Mouse (Mus musculus) intestine, embryonic 14.5 days (tissue): ENCODE results near the gene Rbm19. TPM values are rescaled to one million over a fixed set of nuclear protein-coding genes. Genes with fewer than 3 reads are reported as not detected.

ENCODE experiments used
- ATAC-seq: fragments of 200-750 bp; cut with Nextera tagmentation; replicated peaks from 2 replicates; pipeline ENCODE4 v1.8.0; 2017; ENCODE audit warnings: low read depth, moderate number of reproducible peaks, moderate TSS enrichment, moderate library complexity; ENCODE audit not compliant: low FRiP score, low TSS enrichment
- DNase-seq: peaks from one replicate; pipeline ENCODE4 v3.0.0-alpha.2; 2018; ENCODE audit warnings: low spot score
- H3K27ac ChIP-seq: fragments of 300-500 bp; sonication (generic); 2 replicates; pipeline ENCODE4 v1.5.1; 2014; ENCODE audit warnings: low read depth, mild to moderate bottlenecking, control low read depth
- H3K27me3 ChIP-seq: fragments of 300-500 bp; sonication (generic); replicated peaks from 2 replicates; pipeline ENCODE4 v1.6.1; 2014; ENCODE audit warnings: low read length, control low read depth; ENCODE audit not compliant: control insufficient read depth, insufficient read depth
- H3K36me3 ChIP-seq: fragments of 300-500 bp; sonication (generic); 2 replicates; pipeline ENCODE4 v1.6.1; 2014; ENCODE audit warnings: low read length, control low read depth; ENCODE audit not compliant: control insufficient read depth, insufficient read depth
- H3K4me1 ChIP-seq: fragments of 300-500 bp; sonication (generic); replicated peaks from 2 replicates; pipeline ENCODE4 v1.6.1; 2014; ENCODE audit warnings: low read length, control low read depth, mixed read lengths; ENCODE audit not compliant: control insufficient read depth, insufficient read depth
- H3K4me2 ChIP-seq: fragments of 300-500 bp; sonication (generic); 2 replicates; pipeline ENCODE4 v1.6.1; 2014; ENCODE audit warnings: low read length
- H3K4me3 ChIP-seq: fragments of 300-500 bp; sonication (generic); 2 replicates; pipeline ENCODE4 v1.5.1; 2014; ENCODE audit warnings: low read depth, low read length, control low read depth, mixed read lengths
- H3K9ac ChIP-seq: fragments of 300-500 bp; sonication (generic); 2 replicates; pipeline ENCODE4 v1.6.1; 2014; ENCODE audit warnings: mild to moderate bottlenecking, low read length
- H3K9me3 ChIP-seq: fragments of 300-500 bp; sonication (generic); 2 replicates; pipeline ENCODE4 v1.6.1; 2016; ENCODE audit warnings: low read length, control low read depth; ENCODE audit not compliant: control insufficient read depth
- WGBS: fragments of 180-500 bp; shearing (Covaris S2); extraction: QIAGEN DNeasy Blood & Tissue Kit; methylation state at CpG from one replicate; pipeline ENCODE4 v1.1.7; 2014; 5-methylcytosine and 5-hydroxymethylcytosine counted together
- polyA plus RNA-seq: library from polyadenylated mRNA; unstranded; fragments of >200 nt; fragmentation: Nextera tagmentation; extraction: Ambion mirVana; gene quantifications from 2 replicates; pipeline ENCODE4 v1.2.1, GENCODE M21; 2014

Rbm19 gene
- polyA plus RNA-seq, 1 experiment from 2014 or later = 29.2 TPM

GRCm38 (mm10) chr5:120163428-120163827 is 47.2 kb downstream of the Rbm19 start:
- WGBS = 66% methylated on average over 6 of the region's 6 CpGs
- no peak overlapping the region for H3K27ac ChIP-seq
- H3K9me3 ChIP-seq = no peaks in the 10 kb centered on the region
- H3K9ac ChIP-seq = no peak overlapping the region
- H3K4me2 ChIP-seq = no peak overlapping the region
- ATAC-seq (no peak), DNase-seq (no peak)
- no peak overlapping the region for H3K4me3 ChIP-seq
- H3K27me3 ChIP-seq = no peaks in the 10 kb centered on the region
- no peaks in the 10 kb centered on the region for H3K36me3 ChIP-seq
- H3K4me1 ChIP-seq = no peaks in the 10 kb centered on the region

GRCm38 (mm10) chr5:120164450-120164849 is 48.2 kb downstream of the Rbm19 start:
- ATAC-seq (no peak), DNase-seq (no peak)
- Histone ChIP-seq H3K4me1 (no peaks in the 10 kb centered on the region), H3K27ac (no peak overlapping the region), H3K4me3 (no peak overlapping the region), H3K27me3 (no peaks in the 10 kb centered on the region), H3K9me3 (no peaks in the 10 kb centered on the region), H3K4me2 (no peak overlapping the region), H3K36me3 (no peaks in the 10 kb centered on the region), H3K9ac (no peak overlapping the region)
- WGBS = 57% methylated on average over 11 of the region's 11 CpGs

GRCm38 (mm10) chr5:120165061-120165942 is 49.0 kb downstream of the Rbm19 start:
- WGBS = 65% methylated on average over 9 of the region's 9 CpGs
- Histone ChIP-seq H3K9me3 (no peaks in the 10 kb centered on the region), H3K4me3 (no peak overlapping the region), H3K27ac (no peak overlapping the region), H3K9ac (no peak overlapping the region), H3K4me1 (no peaks in the 10 kb centered on the region), H3K27me3 (no peaks in the 10 kb centered on the region), H3K36me3 (no peaks in the 10 kb centered on the region), H3K4me2 (no peak overlapping the region)
- DNase-seq (no peak), ATAC-seq (peak; percentile 26; the same call in 1 of the 2 replicates)

GRCm38 (mm10) chr5:120167787-120168325 is 51.6 kb downstream of the Rbm19 start:
- no peaks in the 10 kb centered on the region for H3K36me3 ChIP-seq
- ATAC-seq (no peak), DNase-seq (no peak)
- H3K9ac ChIP-seq = no peak overlapping the region
- no peak overlapping the region for H3K27ac ChIP-seq
- no peaks in the 10 kb centered on the region for H3K27me3 ChIP-seq
- H3K4me1 ChIP-seq = no peaks in the 10 kb centered on the region
- WGBS = 80% methylated on average over 13 of the region's 13 CpGs
- H3K4me3 ChIP-seq = no peak overlapping the region
- H3K9me3 ChIP-seq = no peaks in the 10 kb centered on the region
- no peak overlapping the region for H3K4me2 ChIP-seq

GRCm38 (mm10) chr5:120171865-120172728 is 55.8 kb downstream of the Rbm19 start:
- Histone ChIP-seq H3K27me3 (no peaks in the 10 kb centered on the region), H3K4me1 (no peaks in the 10 kb centered on the region), H3K9ac (no peak overlapping the region), H3K36me3 (peaks cover 13% of the 10 kb centered on the region), H3K4me2 (no peak overlapping the region), H3K27ac (no peak overlapping the region), H3K9me3 (no peaks in the 10 kb centered on the region), H3K4me3 (no peak overlapping the region)
- WGBS = 54% methylated on average over 18 of the region's 18 CpGs
- peak; percentile 22; the same call in 1 of the 2 replicates for ATAC-seq
- DNase-seq = no peak

- no peaks in the 10 kb centered on the region for H3K9me3 ChIP-seq
- no peak for ATAC-seq
- H3K36me3 ChIP-seq = peaks cover 14% of the 10 kb centered on the region
- H3K9ac ChIP-seq = no peak overlapping the region
- no peak overlapping the region for H3K4me3 ChIP-seq
- H3K27ac ChIP-seq = no peak overlapping the region
- no peak overlapping the region for H3K4me2 ChIP-seq
- DNase-seq = no peak
- no peaks in the 10 kb centered on the region for H3K27me3 ChIP-seq
- WGBS = 46% methylated on average over 8 of the region's 8 CpGs
- no peaks in the 10 kb centered on the region for H3K4me1 ChIP-seq
Measured at GRCm38 (mm10) chr5:120172729-120173101, 56.5 kb downstream of the Rbm19 start.

- no peak for ATAC-seq
- 73% methylated on average over 7 of the region's 7 CpGs for WGBS
Measured at GRCm38 (mm10) chr5:120174317-120174716, 58.1 kb downstream of the Rbm19 start.

GRCm38 (mm10) chr5:120175217-120175616 is 59.0 kb downstream of the Rbm19 start:
- Histone ChIP-seq H3K27ac (no peak overlapping the region), H3K4me3 (no peak overlapping the region), H3K4me1 (no peaks in the 10 kb centered on the region), H3K27me3 (no peaks in the 10 kb centered on the region), H3K4me2 (no peak overlapping the region), H3K36me3 (peaks cover 14% of the 10 kb centered on the region), H3K9me3 (no peaks in the 10 kb centered on the region), H3K9ac (no peak overlapping the region)
- DNase-seq (no peak), ATAC-seq (no peak)
- WGBS = 88% methylated on average over 8 of the region's 8 CpGs

More at GRCm38 (mm10) chr5:120174317-120174716, 58.1 kb downstream of the Rbm19 start:
- DNase-seq = no peak
- no peak overlapping the region for H3K9ac ChIP-seq
- H3K9me3 ChIP-seq = no peaks in the 10 kb centered on the region
- no peaks in the 10 kb centered on the region for H3K4me1 ChIP-seq
- H3K27ac ChIP-seq = no peak overlapping the region
- H3K4me3 ChIP-seq = no peak overlapping the region
- H3K36me3 ChIP-seq = peaks cover 14% of the 10 kb centered on the region
- H3K4me2 ChIP-seq = no peak overlapping the region
- H3K27me3 ChIP-seq = no peaks in the 10 kb centered on the region
